Mouse (Mus musculus) testis, adult 2 months (tissue): Measurements from ENCODE around the gene Dnajc7. TPM values are rescaled to one million over a fixed set of nuclear protein-coding genes. Genes with fewer than 3 reads are reported as not detected.

Experiments
- H3K27ac ChIP-seq: fragments of 200-500 bp; 2 replicates; pipeline ENCODE4 v1.5.1; 2012; ENCODE audit warnings: low read depth, low read length; ENCODE audit not compliant: control insufficient read depth, insufficient read depth
- H3K27me3 ChIP-seq: fragments of 200-500 bp; 2 replicates; pipeline ENCODE4 v1.6.1; 2012; ENCODE audit warnings: mild to moderate bottlenecking, low read length, moderate library complexity; ENCODE audit not compliant: control insufficient read depth, insufficient read depth
- H3K36me3 ChIP-seq: fragments of 200-500 bp; 2 replicates; pipeline ENCODE4 v1.6.1; 2012; ENCODE audit warnings: mild to moderate bottlenecking, low read length; ENCODE audit not compliant: control insufficient read depth, insufficient read depth
- H3K4me1 ChIP-seq: fragments of 200-500 bp; 2 replicates; pipeline ENCODE4 v1.6.1; 2012; ENCODE audit warnings: low read length; ENCODE audit not compliant: control insufficient read depth, insufficient read depth
- H3K4me3 ChIP-seq: fragments of 200-500 bp; 2 replicates; pipeline ENCODE4 v1.5.1; 2012; ENCODE audit warnings: low read depth, mild to moderate bottlenecking, low read length, moderate library complexity, mixed read lengths; ENCODE audit not compliant: control insufficient read depth
- CTCF ChIP-seq: fragments of 200-500 bp; IDR thresholded peaks from 2 replicates; pipeline ENCODE4 v1.5.1; 2012; ENCODE audit warnings: low read depth, mild to moderate bottlenecking, inconsistent platforms, low read length, moderate library complexity; ENCODE audit not compliant: control insufficient read depth, insufficient read depth, insufficient replicate concordance
- POLR2A ChIP-seq: fragments of 200-500 bp; IDR thresholded peaks from 2 replicates; pipeline ENCODE4 v1.6.1; 2012; ENCODE audit warnings: low read depth, mild to moderate bottlenecking, inconsistent platforms, low read length, moderate library complexity; ENCODE audit not compliant: control insufficient read depth
- polyA plus RNA-seq: library from polyadenylated mRNA; depleted of rRNA; stranded (reverse); fragments of >200 nt; gene quantifications from 2 replicates; pipeline ENCODE4 v1.2.3, GENCODE M21; 2012

Gene Dnajc7
- polyA plus RNA-seq, 1 experiment: 150 TPM

- TF ChIP-seq POLR2A: no peak
- no peak for TF ChIP-seq CTCF
- Histone ChIP-seq H3K36me3 (peaks cover 1% of the 10 kb centered on the region), H3K27ac (no peak overlapping the region), H3K4me3 (peak overlapping the region; percentile 2; the same call in 1 of the 2 replicates), H3K4me1 (peaks cover 4% of the 10 kb centered on the region; the same call in 1 of the 2 replicates), H3K27me3 (no peaks in the 10 kb centered on the region)
Observed at GRCm38 (mm10) chr11:100564297-100564696, 55.7 kb downstream of the Dnajc7 start.

DNA sequence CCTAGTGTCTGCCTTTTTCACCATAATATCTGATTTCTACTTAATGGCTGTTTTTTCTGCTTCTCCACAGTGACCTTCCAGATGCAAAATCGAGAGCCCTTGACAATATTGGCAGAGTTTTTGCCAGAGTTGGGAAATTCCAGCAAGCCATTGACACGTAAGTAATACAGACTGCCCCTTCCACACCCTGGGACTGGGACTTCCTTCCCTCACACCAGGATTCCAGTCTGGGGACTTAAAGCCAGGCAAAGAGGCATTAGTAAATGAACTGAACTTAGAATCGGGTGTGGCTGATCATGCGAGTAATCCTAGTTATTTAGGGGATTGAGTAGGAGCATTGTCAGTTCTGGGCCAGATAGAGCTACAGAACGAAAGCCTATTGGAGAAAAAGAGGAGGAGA lies 58.2 kb downstream of the Dnajc7 start:
- Histone ChIP-seq H3K27ac (no peak overlapping the region), H3K4me1 (peaks cover 4% of the 10 kb centered on the region; the same call in 1 of the 2 replicates), H3K4me3 (no peak overlapping the region), H3K36me3 (peaks cover 1% of the 10 kb centered on the region), H3K27me3 (no peaks in the 10 kb centered on the region)
- TF ChIP-seq POLR2A (no peak), CTCF (no peak)

- Histone ChIP-seq H3K4me3 (no peak overlapping the region), H3K27ac (no peak overlapping the region), H3K27me3 (no peaks in the 10 kb centered on the region), H3K4me1 (peaks cover 3% of the 10 kb centered on the region; the same call in 1 of the 2 replicates), H3K36me3 (peaks cover 1% of the 10 kb centered on the region)
- TF ChIP-seq POLR2A (no peak), CTCF (no peak)
Observed at GRCm38 (mm10) chr11:100559476-100559875, 60.5 kb downstream of the Dnajc7 start.

- no peaks in the 10 kb centered on the region for H3K27me3 ChIP-seq
- H3K4me3 ChIP-seq: no peak overlapping the region
- peaks cover 2% of the 10 kb centered on the region for H3K36me3 ChIP-seq
- TF ChIP-seq POLR2A (no peak), CTCF (no peak)
- H3K27ac ChIP-seq: no peak overlapping the region
- no peaks in the 10 kb centered on the region for H3K4me1 ChIP-seq
Observed at GRCm38 (mm10) chr11:100557563-100557962, 62.4 kb downstream of the Dnajc7 start.

DNA sequence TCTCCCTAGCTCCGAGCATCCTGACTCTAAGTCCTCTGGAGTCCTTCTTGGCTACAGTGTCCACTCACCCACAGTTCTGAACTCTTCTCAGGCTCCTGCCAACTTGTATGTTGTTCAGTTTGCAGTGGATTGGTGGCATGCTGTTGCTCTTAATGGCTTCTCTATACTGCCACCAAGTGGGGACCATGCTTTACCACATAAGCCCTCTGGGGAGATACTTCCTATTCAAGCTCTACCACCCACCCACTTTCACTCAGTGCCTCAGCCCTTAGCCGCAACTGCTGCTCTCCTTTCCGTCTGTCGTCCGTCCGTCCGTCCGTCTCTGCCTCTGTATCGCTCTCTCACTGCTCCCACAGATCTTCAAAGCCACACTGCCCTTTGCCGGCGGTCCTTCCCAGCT lies 64.4 kb downstream of the Dnajc7 start:
- Histone ChIP-seq H3K27ac (no peak overlapping the region), H3K36me3 (peaks cover 2% of the 10 kb centered on the region), H3K4me3 (no peak overlapping the region), H3K27me3 (no peaks in the 10 kb centered on the region), H3K4me1 (no peaks in the 10 kb centered on the region)
- TF ChIP-seq POLR2A (no peak), CTCF (peak; percentile 12; the same call in 1 of the 2 replicates)

DNA sequence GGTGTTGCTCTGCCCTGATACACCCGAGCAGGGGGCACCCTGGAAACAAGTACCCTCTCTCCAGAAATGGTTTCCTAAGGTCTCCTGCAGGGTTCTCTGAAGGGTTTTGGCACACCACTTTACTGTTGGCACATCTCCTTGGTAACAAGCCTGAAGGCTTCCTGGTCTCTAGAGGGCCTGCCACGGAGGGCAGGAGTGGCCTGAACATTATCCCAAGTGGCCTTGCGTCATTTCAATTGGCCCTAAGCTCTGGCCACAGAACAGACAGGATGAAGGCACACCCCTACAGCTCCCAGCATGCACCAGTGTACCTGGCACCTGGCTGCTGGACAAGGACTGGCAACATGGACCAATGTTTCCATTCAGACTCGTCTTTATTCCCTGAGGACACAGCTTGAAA lies 67.1 kb downstream of the Dnajc7 start:
- TF ChIP-seq CTCF (no peak), POLR2A (no peak)
- H3K27me3 ChIP-seq: no peaks in the 10 kb centered on the region

DNA sequence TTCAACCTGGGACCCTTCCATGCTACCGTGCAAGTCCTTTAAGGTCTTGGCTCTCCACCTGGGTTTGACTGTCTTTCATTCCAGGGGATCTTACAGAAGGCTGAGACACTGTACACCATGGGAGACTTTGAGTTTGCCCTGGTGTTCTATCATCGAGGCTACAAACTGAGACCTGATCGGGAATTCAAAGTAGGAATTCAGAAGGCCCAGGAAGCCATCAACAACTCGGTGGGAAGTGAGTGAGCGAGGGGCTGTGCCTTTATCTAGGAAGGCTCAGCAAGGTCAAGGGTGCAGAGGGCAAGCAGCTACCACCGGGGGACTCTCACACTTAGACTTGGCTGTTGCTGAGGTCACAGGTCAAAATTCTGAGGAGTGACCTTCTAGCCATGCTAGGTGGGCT lies 69.9 kb downstream of the Dnajc7 start:
- H3K4me1 ChIP-seq: peaks cover 7% of the 10 kb centered on the region
- H3K36me3 ChIP-seq: peaks cover 1% of the 10 kb centered on the region
- TF ChIP-seq POLR2A (no peak), CTCF (no peak)
- no peak overlapping the region for H3K4me3 ChIP-seq
- H3K27ac ChIP-seq: no peak overlapping the region
- H3K27me3 ChIP-seq: no peaks in the 10 kb centered on the region

More for the DNA sequence above, 67.1 kb downstream of the Dnajc7 start:
- Histone ChIP-seq H3K4me1 (no peaks in the 10 kb centered on the region; the same call in 1 of the 2 replicates), H3K4me3 (no peak overlapping the region), H3K27ac (no peak overlapping the region), H3K36me3 (peaks cover 1% of the 10 kb centered on the region)

DNA sequence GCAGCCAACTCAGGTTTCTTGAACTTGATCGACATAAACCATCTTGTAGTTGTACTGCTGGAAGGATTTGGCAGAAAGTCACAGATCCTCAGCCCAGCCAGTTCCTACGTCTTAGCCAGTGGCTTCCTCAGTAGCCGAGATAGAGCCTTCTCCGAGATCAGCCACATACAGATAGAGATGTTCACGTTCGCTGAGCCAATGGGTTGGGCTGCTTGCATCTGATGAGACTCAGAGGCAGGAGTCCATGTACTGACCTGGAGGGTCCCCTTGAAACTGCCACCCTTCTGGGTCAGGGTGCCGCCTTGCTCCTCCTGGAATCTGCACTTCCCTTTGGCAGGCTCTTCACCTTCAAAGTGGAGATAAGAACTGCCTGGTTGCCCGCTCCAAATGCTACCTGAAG lies 70.5 kb downstream of the Dnajc7 start:
- TF ChIP-seq POLR2A: no peak
- TF ChIP-seq CTCF: no peak
- no peaks in the 10 kb centered on the region for H3K27me3 ChIP-seq
- H3K4me1 ChIP-seq: peaks cover 7% of the 10 kb centered on the region
- H3K4me3 ChIP-seq: no peak overlapping the region
- H3K36me3 ChIP-seq: peaks cover 1% of the 10 kb centered on the region
- no peak overlapping the region for H3K27ac ChIP-seq
